In genomic region chr1:60604481-60605021, GRCm38 (mm10) we compare ENCODE assay signal across 8 mouse cellular contexts.
"Had no signal": no experiment of that assay in that cellular context is flagged by ENCODE, and none has a peak within 500 bp of the region (broad histone marks: within the 10 kb centered on the region; RNA-seq: fewer than 3 reads in every experiment).

No protein-coding gene starts in this region.

- ATAC-seq: lung, postnatal 0 days; midbrain, embryonic 15.5 days had no signal

- DNase-seq: kidney, postnatal 14 days; left cerebral cortex, postnatal 4 days; lung, adult 2 months; lung, postnatal 4 days; right cerebral cortex, postnatal 25 days; thymus, postnatal 25 days had no signal
